Mouse (Mus musculus): ENCODE measurements around the gene Treml1.
"Not testable (repeated sequence)": the region's sequence is repeated elsewhere in the genome, so short reads cannot be mapped to it uniquely, and the experiment has no call there.

The Treml1 gene

DNA sequence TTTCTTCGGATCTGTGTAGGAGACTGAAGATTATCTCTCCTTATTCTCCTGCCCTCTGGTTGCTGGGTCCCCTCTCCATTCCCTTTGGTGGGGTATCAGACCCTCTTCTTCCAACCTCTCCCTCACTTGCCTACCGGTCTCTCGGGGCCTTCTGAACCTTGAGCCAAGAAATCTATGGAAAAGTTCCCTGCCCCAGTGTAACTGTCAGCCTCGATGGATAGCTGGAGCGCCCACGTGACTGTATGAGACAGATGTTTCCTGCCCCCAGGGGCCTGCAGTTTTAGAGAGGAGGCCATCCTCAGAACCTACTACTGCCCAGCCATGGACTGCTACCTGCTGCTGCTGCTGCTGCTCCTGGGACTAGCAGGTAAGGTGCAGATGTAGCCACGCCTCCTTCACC, at the start of gene Treml1:
Treml1 (plus strand) TSS at position 301 of the 400 bp plus-strand sequence.
- ATAC-seq (ENCODE audit: insufficient number of reproducible peaks, low FRiP score, low TSS enrichment): no peak

DNA sequence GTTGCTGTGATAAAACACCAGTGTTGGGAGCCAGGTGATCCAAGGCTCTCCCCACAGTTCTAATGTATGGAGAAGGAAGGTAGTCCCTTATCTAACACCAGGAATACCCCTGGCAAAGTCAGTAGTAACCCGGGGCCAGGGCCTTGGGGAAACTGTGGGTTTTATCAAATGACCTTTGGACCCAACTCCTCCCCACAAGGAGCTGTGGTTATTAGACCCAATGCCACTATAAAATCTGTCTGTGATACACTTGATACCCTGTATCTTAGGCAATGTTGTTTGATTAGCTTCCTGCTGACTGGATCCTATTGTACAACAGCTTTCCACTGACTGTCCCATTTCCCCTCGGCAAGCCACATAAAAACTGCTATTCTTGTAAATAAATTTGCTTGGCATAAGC, 47.6 kb upstream of the Treml1 start:
- no peak for ATAC-seq (ENCODE audit: insufficient number of reproducible peaks, low FRiP score, low TSS enrichment)

- not testable (repeated sequence) for ATAC-seq (ENCODE audit: insufficient number of reproducible peaks, low FRiP score, low TSS enrichment)
Measured at GRCm38 (mm10) chr17:48315905-48316579, 43.7 kb upstream of the Treml1 start, which contains the start of gene B430306N03Rik. Gene B430306N03Rik (plus strand): TSS chr17:48316141.

DNA sequence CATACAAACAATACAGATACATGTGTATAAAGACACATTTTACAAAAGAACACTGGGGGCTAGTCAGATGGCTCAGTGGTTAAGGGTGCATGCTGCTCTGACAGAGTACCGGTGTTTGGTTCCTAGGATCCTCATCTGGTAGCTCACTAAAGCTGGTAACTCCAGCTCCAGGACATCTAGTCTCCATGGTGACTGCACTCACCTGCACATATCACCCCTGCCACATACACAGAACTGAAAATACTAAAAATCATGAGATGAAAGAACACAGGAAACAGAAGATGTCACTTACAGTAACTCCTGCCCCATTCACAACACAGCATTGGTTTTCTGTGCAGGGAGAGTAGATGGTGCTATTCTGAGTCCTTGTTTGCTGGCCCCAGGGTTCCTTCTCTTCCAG, 41.0 kb upstream of the Treml1 start:
- ATAC-seq (ENCODE audit: insufficient number of reproducible peaks, low FRiP score, low TSS enrichment): no peak

GRCm38 (mm10) chr17:48321279-48321678, 38.4 kb upstream of the Treml1 start:
- no peak for ATAC-seq (ENCODE audit: insufficient number of reproducible peaks, low FRiP score, low TSS enrichment)

DNA sequence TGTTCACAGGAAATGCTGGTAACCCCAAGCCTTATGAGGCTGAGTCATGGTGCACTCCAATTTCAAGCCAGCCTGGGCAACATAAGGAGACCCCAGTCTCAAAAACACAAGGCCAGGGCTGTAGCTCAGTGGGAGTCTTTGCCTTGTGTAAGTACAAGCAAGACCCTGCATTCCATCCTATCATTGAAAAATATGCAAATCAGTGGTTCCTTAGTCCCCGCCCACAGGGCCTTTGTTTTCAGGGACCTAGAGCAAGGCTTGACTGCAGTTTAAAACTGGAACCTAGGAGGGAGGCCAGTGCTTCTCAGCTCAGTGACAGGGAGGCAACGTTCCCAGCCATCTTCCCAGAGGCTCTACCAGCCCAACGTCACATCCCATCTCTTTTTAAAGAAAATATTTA, 36.5 kb upstream of the Treml1 start:
- no peak for ATAC-seq (ENCODE audit: insufficient number of reproducible peaks, low FRiP score, low TSS enrichment)

DNA sequence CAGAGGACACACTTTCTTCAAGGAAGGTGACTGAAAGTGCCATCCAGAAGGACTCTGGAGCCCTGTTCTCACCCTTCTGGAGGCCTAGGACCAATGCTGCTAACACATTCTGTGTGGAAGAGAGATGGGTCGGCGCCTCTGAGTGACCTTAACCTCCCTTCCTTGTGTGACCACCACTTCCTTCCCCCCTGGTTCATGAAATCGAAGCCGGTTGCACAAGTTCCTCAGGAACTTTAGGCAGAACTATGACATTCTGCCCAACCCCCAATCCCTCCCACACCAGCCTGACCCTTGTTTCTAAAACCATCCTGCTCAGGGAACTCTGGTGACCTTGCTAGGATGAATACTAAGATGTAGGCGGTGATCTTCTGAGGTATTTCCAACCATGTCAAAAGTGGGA, 35.5 kb upstream of the Treml1 start:
- no peak for ATAC-seq (ENCODE audit: insufficient number of reproducible peaks, low FRiP score, low TSS enrichment)

DNA sequence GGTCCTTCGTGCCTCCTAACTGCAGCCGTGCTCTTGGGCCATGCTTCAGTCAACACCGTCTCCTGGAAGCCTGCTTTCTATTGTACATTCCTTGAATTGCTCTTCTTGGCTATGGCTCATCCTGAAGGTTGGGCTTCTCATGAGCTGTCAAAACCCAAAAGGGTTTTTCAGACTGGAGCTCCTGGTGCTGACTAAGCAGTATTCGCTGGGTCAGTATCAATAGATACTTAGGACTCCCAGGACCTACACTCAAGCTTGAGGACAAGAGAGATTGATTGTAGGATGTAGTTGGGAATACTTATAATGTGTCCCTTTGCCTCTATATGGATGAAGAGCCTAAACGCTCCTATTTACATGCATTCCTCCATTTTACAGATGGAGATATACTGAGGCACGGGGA, 34.6 kb upstream of the Treml1 start:
- no peak for ATAC-seq (ENCODE audit: insufficient number of reproducible peaks, low FRiP score, low TSS enrichment)

GRCm38 (mm10) chr17:48325638-48326037, 34.1 kb upstream of the Treml1 start:
- no peak for ATAC-seq (ENCODE audit: insufficient number of reproducible peaks, low FRiP score, low TSS enrichment)

- no peak for ATAC-seq (ENCODE audit: insufficient number of reproducible peaks, low FRiP score, low TSS enrichment)
Measured at GRCm38 (mm10) chr17:48326656-48327055, 33.1 kb upstream of the Treml1 start.

GRCm38 (mm10) chr17:48332524-48332923, 27.2 kb upstream of the Treml1 start:
- ATAC-seq (ENCODE audit: insufficient number of reproducible peaks, low FRiP score, low TSS enrichment): no peak

DNA sequence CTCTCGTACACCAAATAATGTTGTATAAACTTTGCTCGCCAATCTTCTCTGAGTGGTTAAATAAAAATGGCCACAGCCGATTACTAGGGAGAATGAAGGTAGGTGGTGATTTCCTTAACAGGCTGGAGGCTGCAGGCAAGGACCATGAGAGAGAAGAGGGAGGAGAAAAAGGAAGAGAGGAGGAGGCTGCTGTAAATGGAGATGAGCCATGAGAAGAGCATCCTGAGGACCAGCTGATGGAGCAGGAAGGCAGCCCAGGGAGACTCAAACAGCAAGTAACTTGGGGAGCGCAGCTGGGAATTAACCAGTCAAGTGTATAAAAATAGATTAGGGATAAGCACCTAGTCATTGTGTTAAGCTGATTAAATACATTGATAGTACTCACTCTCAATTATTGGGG, 25.5 kb upstream of the Treml1 start:
- no peak for ATAC-seq (ENCODE audit: insufficient number of reproducible peaks, low FRiP score, low TSS enrichment)

- ATAC-seq (ENCODE audit: insufficient number of reproducible peaks, low FRiP score, low TSS enrichment): no peak
Measured at GRCm38 (mm10) chr17:48336857-48337256, 22.9 kb upstream of the Treml1 start.

DNA sequence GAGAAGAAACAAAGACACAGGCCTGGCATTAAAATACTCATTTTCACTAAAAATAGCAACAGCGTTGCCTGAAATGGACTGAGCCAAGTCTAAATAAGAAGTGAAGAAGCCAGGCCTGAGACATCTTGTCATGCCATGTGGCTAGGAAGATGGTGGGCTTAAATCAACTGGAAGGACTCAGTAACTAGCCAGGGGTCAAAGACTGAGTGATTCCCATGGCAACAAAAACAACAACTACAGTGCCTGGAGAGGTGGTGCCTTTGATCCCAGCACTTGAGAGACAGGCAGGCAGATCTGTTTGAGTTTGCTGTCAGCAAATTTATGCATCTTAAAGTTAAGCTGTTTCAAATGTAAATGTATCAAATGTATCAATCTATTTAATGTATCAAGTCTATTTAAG, 19.4 kb upstream of the Treml1 start:
- ATAC-seq (ENCODE audit: insufficient number of reproducible peaks, low FRiP score, low TSS enrichment): no peak

DNA sequence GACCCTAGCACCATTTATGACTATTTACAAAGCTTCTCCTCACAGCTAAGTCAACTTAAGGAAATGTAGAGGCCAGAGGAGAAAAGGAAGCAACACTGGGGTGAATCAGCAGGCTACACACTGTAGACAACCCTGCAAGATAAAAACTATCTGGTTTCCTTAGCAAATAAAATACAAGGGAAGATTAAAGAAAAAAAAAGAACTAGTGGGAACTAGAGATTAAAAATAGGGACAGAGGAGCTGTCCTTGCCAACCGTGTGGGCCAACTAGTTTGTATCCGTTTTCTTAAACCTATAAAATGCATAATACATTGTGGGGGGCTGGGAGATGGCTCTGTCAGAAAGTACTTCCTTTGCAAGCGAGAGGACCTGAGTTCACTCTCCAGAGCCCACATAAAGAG, 17.8 kb upstream of the Treml1 start:
- ATAC-seq (ENCODE audit: insufficient number of reproducible peaks, low FRiP score, low TSS enrichment): no peak

DNA sequence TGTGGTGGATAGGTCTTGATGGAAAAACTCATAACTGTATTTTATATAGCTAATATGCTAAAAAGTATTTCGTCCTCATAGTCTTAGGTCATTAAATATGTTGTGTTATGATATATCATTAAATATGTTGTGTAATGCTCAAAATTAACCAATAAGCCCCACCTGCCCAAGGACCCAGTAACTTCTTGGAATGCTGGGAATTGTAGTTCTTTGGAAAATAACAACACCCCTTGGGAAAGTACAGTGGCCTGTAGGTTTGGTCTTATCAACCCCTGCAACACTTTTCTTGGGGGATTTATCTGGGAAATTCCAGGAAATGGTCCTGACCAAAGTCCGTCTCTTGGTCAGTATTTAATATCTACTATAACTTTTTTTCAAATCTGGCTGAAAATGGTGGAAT, 16.7 kb upstream of the Treml1 start:
- no peak for ATAC-seq (ENCODE audit: insufficient number of reproducible peaks, low FRiP score, low TSS enrichment)

- ATAC-seq (ENCODE audit: insufficient number of reproducible peaks, low FRiP score, low TSS enrichment): no peak
Measured at GRCm38 (mm10) chr17:48345824-48346223, 13.9 kb upstream of the Treml1 start.

GRCm38 (mm10) chr17:48346231-48346630, 13.5 kb upstream of the Treml1 start, which contains the start of gene Trem2:
Gene Trem2 (plus strand): TSS chr17:48346401.
- no peak for ATAC-seq (ENCODE audit: insufficient number of reproducible peaks, low FRiP score, low TSS enrichment)

GRCm38 (mm10) chr17:48346834-48347233, 12.9 kb upstream of the Treml1 start:
- ATAC-seq (ENCODE audit: insufficient number of reproducible peaks, low FRiP score, low TSS enrichment): no peak

GRCm38 (mm10) chr17:48347287-48347686, 12.4 kb upstream of the Treml1 start:
- no peak for ATAC-seq (ENCODE audit: insufficient number of reproducible peaks, low FRiP score, low TSS enrichment)

- no peak for ATAC-seq (ENCODE audit: insufficient number of reproducible peaks, low FRiP score, low TSS enrichment)
Measured at GRCm38 (mm10) chr17:48350681-48351193, 9.0 kb upstream of the Treml1 start.

GRCm38 (mm10) chr17:48352976-48353375, 6.7 kb upstream of the Treml1 start:
- ATAC-seq (ENCODE audit: insufficient number of reproducible peaks, low FRiP score, low TSS enrichment): not testable (repeated sequence)

Data from cerebellum, adult (tissue).